23 mouse cellular contexts compared by ENCODE assay signal in the genomic region with DNA sequence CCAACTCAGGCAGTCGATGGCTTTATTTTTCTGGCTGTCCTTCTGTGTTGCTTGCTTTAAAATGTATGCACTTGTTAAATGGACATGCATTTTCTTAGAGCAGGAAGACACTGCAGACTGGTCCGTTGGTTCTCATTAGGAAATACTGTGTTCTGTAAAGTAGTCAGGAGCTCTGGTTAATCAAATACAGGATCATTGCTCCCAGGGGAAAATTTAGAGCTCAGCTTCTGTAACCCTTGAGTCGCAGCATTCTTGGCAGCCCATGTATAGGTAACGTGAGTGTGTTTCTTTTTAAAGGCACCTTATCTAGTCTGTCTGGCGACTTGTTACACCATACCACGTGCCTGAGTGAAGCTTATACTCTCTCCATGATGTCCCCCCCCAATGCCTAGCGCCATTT. TPM values are rescaled to one million over a fixed set of nuclear protein-coding genes. Genes with fewer than 3 reads are reported as not detected.
A peak's percentile ranks its signal among the peaks of the same experiment; 100 is the strongest.
DNase-seq lines count a peak whose midpoint lies in the region; ATAC-seq and TF ChIP-seq lines count a peak whose summit lies in the region.
"Had no signal": no experiment of that assay in that cellular context is flagged by ENCODE, and none has a peak within 500 bp of the region (broad histone marks: within the 10 kb centered on the region; RNA-seq: fewer than 3 reads in every experiment).

No protein-coding gene starts in this region.

- DNase-seq in heart, embryonic 10.5 days (ENCODE audit: low spot score), result no peak
- no peak for DNase-seq in heart, postnatal 25 days (ENCODE audit: low spot score)
- peak; percentile 38 for DNase-seq in hindbrain, postnatal 0 days (ENCODE audit: low spot score)
- DNase-seq in kidney, postnatal 0 days (ENCODE audit: low spot score), result no peak
- peak; percentile 27 for DNase-seq in midbrain, postnatal 0 days (ENCODE audit: low spot score)
- DNase-seq: adrenal gland, adult 2 months; adrenal gland, postnatal 25 days; B cell, adult 2 months; cerebellum, adult 18-20 months; cerebellum, adult 9-11 months; forebrain, postnatal 0 days; gastrocnemius, postnatal 14 days; heart, adult 2 months; heart, postnatal 36 days had no signal

- intact Hi-C loops in heart, postnatal 25 days (cut with DNase I), result no loop called here

- no peaks in the 10 kb centered on the region for H3K9me3 ChIP-seq in heart, embryonic 10.5 days
- no peaks in the 10 kb centered on the region for H3K9me3 ChIP-seq in hindbrain, postnatal 0 days (ENCODE audit: low read length)
- no peaks in the 10 kb centered on the region for H3K9me3 ChIP-seq in hindbrain, embryonic 12.5 days (replicated peaks)
- H3K9me3 ChIP-seq in kidney, postnatal 0 days (replicated peaks; ENCODE audit: low read length), result no peaks in the 10 kb centered on the region
- H3K9me3 ChIP-seq in kidney, embryonic 15.5 days (replicated peaks), result no peaks in the 10 kb centered on the region
- H3K9me3 ChIP-seq in midbrain, postnatal 0 days (ENCODE audit: low read length), result no peaks in the 10 kb centered on the region
- no peaks in the 10 kb centered on the region for H3K9me3 ChIP-seq in midbrain, embryonic 16.5 days (replicated peaks; ENCODE audit: control insufficient read depth, low read length, poor library complexity, severe bottlenecking)
- H3K9me3 ChIP-seq: embryonic facial prominence, embryonic 10.5 days; forebrain, embryonic 13.5 days; heart, embryonic 13.5 days had no signal

- peaks cover 39% of the 10 kb centered on the region for H3K4me1 ChIP-seq in heart, embryonic 10.5 days
- H3K4me1 ChIP-seq in hindbrain, postnatal 0 days (ENCODE audit: insufficient read depth, low read length), result no peaks in the 10 kb centered on the region; the same call in 1 of the 2 replicates
- peaks cover 17% of the 10 kb centered on the region; the same call in 1 of the 2 replicates for H3K4me1 ChIP-seq in hindbrain, embryonic 12.5 days
- 0 out of 2 replicates have a peak, but pooled peaks cover 6% of the 10 kb centered on the region for H3K4me1 ChIP-seq in kidney, postnatal 0 days (replicated peaks; ENCODE audit: insufficient read depth, low read length)
- H3K4me1 ChIP-seq in kidney, embryonic 15.5 days, result peaks cover 36% of the 10 kb centered on the region
- no peaks in the 10 kb centered on the region for H3K4me1 ChIP-seq in midbrain, postnatal 0 days (ENCODE audit: insufficient read depth, low read length)
- H3K4me1 ChIP-seq in midbrain, embryonic 16.5 days (ENCODE audit: control insufficient read depth, insufficient read depth, low read length), result peaks cover 3% of the 10 kb centered on the region; the same call in 1 of the 2 replicates
- H3K4me1 ChIP-seq: forebrain, embryonic 13.5 days had no signal

- ATAC-seq in hindbrain, postnatal 0 days, result no peak
- no peak for ATAC-seq in hindbrain, embryonic 12.5 days (ENCODE audit: low FRiP score)
- 0 out of 2 replicates have a peak, but pooled peaks have one; percentile 27 for ATAC-seq in kidney, postnatal 0 days (replicated peaks; ENCODE audit: low FRiP score, low read depth)
- no peak for ATAC-seq in kidney, embryonic 15.5 days (replicated peaks; ENCODE audit: low FRiP score)
- ATAC-seq in midbrain, postnatal 0 days (ENCODE audit: low FRiP score), result no peak
- no peak for ATAC-seq in midbrain, embryonic 16.5 days
- ATAC-seq: activated CD4-positive, CD25-positive, alpha-beta regulatory T cell, adult 4 months; CD4-positive, CD25-positive, alpha-beta regulatory T cell, adult 4 months; forebrain, embryonic 13.5 days; forebrain, postnatal 0 days; Patski had no signal

- no peaks in the 10 kb centered on the region for H3K27me3 ChIP-seq in heart, embryonic 10.5 days (ENCODE audit: insufficient read depth, poor library complexity, severe bottlenecking)
- no peaks in the 10 kb centered on the region for H3K27me3 ChIP-seq in hindbrain, postnatal 0 days (ENCODE audit: insufficient read depth, low read length)
- H3K27me3 ChIP-seq in hindbrain, embryonic 12.5 days, result no peaks in the 10 kb centered on the region
- no peaks in the 10 kb centered on the region for H3K27me3 ChIP-seq in kidney, postnatal 0 days (ENCODE audit: insufficient read depth, low read length)
- no peaks in the 10 kb centered on the region for H3K27me3 ChIP-seq in kidney, embryonic 15.5 days
- H3K27me3 ChIP-seq in midbrain, postnatal 0 days (ENCODE audit: insufficient read depth, low read length), result no peaks in the 10 kb centered on the region
- H3K27me3 ChIP-seq in midbrain, embryonic 16.5 days (ENCODE audit: control insufficient read depth, insufficient read depth, low read depth, low read length), result no peaks in the 10 kb centered on the region
- H3K27me3 ChIP-seq: forebrain, embryonic 13.5 days; heart, embryonic 13.5 days; Patski had no signal

- H3K36me3 ChIP-seq in heart, embryonic 10.5 days, result peaks cover 9% of the 10 kb centered on the region
- no peaks in the 10 kb centered on the region for H3K36me3 ChIP-seq in hindbrain, postnatal 0 days (ENCODE audit: insufficient read depth, low read length)
- no peaks in the 10 kb centered on the region for H3K36me3 ChIP-seq in hindbrain, embryonic 12.5 days
- peaks cover 22% of the 10 kb centered on the region for H3K36me3 ChIP-seq in kidney, postnatal 0 days (ENCODE audit: insufficient read depth, low read length)
- no peaks in the 10 kb centered on the region for H3K36me3 ChIP-seq in kidney, embryonic 15.5 days
- peaks cover 7% of the 10 kb centered on the region; the same call in 1 of the 2 replicates for H3K36me3 ChIP-seq in midbrain, postnatal 0 days (ENCODE audit: insufficient read depth, low read length)
- no peaks in the 10 kb centered on the region for H3K36me3 ChIP-seq in midbrain, embryonic 16.5 days (ENCODE audit: control insufficient read depth, insufficient read depth, low read length)

- no peak for TF ChIP-seq CTCF in hindbrain, postnatal 0 days (IDR thresholded peaks at IDR 0.05; ENCODE audit: low read depth)
- no peak for TF ChIP-seq CTCF in kidney, postnatal 0 days (IDR thresholded peaks at IDR 0.05; ENCODE audit: low read depth)
- TF ChIP-seq CTCF in midbrain, postnatal 0 days (IDR thresholded peaks at IDR 0.05), result no peak

- H3K4me3 ChIP-seq in heart, embryonic 10.5 days, result no peak overlapping the region
- no peak overlapping the region for H3K4me3 ChIP-seq in hindbrain, postnatal 0 days (ENCODE audit: low read length)
- no peak overlapping the region for H3K4me3 ChIP-seq in hindbrain, embryonic 12.5 days
- H3K4me3 ChIP-seq in kidney, postnatal 0 days (replicated peaks; ENCODE audit: low read depth, low read length), result no peak overlapping the region
- H3K4me3 ChIP-seq in kidney, embryonic 15.5 days (replicated peaks), result no peak overlapping the region
- no peak overlapping the region for H3K4me3 ChIP-seq in midbrain, postnatal 0 days (ENCODE audit: low read depth, low read length)
- no peak overlapping the region for H3K4me3 ChIP-seq in midbrain, embryonic 16.5 days (ENCODE audit: low read depth, low read length)
- H3K4me3 ChIP-seq: embryonic facial prominence, embryonic 10.5 days; forebrain, embryonic 13.5 days; heart, adult 2 months; heart, embryonic 13.5 days had no signal

- no peak overlapping the region for H3K4me2 ChIP-seq in hindbrain, postnatal 0 days (ENCODE audit: low read depth, low read length)
- H3K4me2 ChIP-seq in hindbrain, embryonic 12.5 days (replicated peaks), result no peak overlapping the region
- no peak overlapping the region for H3K4me2 ChIP-seq in kidney, postnatal 0 days (ENCODE audit: low read length)
- H3K4me2 ChIP-seq in kidney, embryonic 15.5 days, result no peak overlapping the region
- no peak overlapping the region for H3K4me2 ChIP-seq in midbrain, postnatal 0 days (ENCODE audit: low read depth, low read length, poor library complexity, severe bottlenecking)
- no peak overlapping the region for H3K4me2 ChIP-seq in midbrain, embryonic 16.5 days (ENCODE audit: low read length)
- H3K4me2 ChIP-seq: forebrain, embryonic 13.5 days; heart, embryonic 13.5 days had no signal

- 51% methylated on average over 7 of the region's 7 CpGs for WGBS in heart, embryonic 10.5 days
- WGBS in hindbrain, postnatal 0 days, result 77% methylated on average over 7 of the region's 7 CpGs
- 64% methylated on average over 7 of the region's 7 CpGs for WGBS in hindbrain, embryonic 12.5 days
- 56% methylated on average over 7 of the region's 7 CpGs for WGBS in kidney, postnatal 0 days
- 62% methylated on average over 7 of the region's 7 CpGs for WGBS in kidney, embryonic 15.5 days
- WGBS in midbrain, postnatal 0 days, result 75% methylated on average over 7 of the region's 7 CpGs
- WGBS in midbrain, embryonic 16.5 days, result 77% methylated on average over 7 of the region's 7 CpGs

- H3K9ac ChIP-seq in hindbrain, postnatal 0 days (replicated peaks; ENCODE audit: low read length), result no peak overlapping the region
- no peak overlapping the region for H3K9ac ChIP-seq in hindbrain, embryonic 12.5 days
- no peak overlapping the region for H3K9ac ChIP-seq in kidney, postnatal 0 days (ENCODE audit: low read depth, low read length)
- H3K9ac ChIP-seq in kidney, embryonic 15.5 days, result no peak overlapping the region
- no peak overlapping the region for H3K9ac ChIP-seq in midbrain, postnatal 0 days (replicated peaks; ENCODE audit: low read length, poor library complexity, severe bottlenecking)
- no peak overlapping the region for H3K9ac ChIP-seq in midbrain, embryonic 16.5 days (ENCODE audit: low read depth, low read length)
- H3K9ac ChIP-seq: forebrain, embryonic 13.5 days; forebrain, postnatal 0 days; heart, embryonic 13.5 days had no signal

- H3K27ac ChIP-seq in heart, embryonic 10.5 days, result peak overlapping the region; percentile 36; the same call in 1 of the 2 replicates
- H3K27ac ChIP-seq in hindbrain, postnatal 0 days, result no peak overlapping the region
- no peak overlapping the region for H3K27ac ChIP-seq in hindbrain, embryonic 12.5 days
- no peak overlapping the region for H3K27ac ChIP-seq in kidney, postnatal 0 days
- no peak overlapping the region for H3K27ac ChIP-seq in kidney, embryonic 15.5 days
- H3K27ac ChIP-seq in midbrain, postnatal 0 days (ENCODE audit: low read depth, low read length), result no peak overlapping the region
- no peak overlapping the region for H3K27ac ChIP-seq in midbrain, embryonic 16.5 days (ENCODE audit: low read length)
- H3K27ac ChIP-seq: embryonic facial prominence, embryonic 10.5 days; forebrain, embryonic 13.5 days; heart, adult 2 months had no signal

RNA-seq across cellular contexts. Expression of a gene that starts 28.9 kb away (rescaled TPM):
- polyA plus RNA-seq in heart, embryonic 10.5 days (2016; fragmentation: Nextera tagmentation; extraction: Ambion mirVana), result 17.9 and 25.8 TPM in 2 replicates
- 10 to 100 TPM; 24.7 to 26.8 TPM for total RNA-seq in heart, postnatal 25 days (2021)
- total RNA-seq in hindbrain, postnatal 0 days (2014; rRNA removed), result 25.3 and 25.7 TPM in 2 replicates
- polyA plus RNA-seq in hindbrain, postnatal 0 days (2015; fragmentation: Nextera tagmentation; extraction: Ambion mirVana), result 16.6 and 17.0 TPM in 2 replicates
- polyA plus RNA-seq in hindbrain, embryonic 12.5 days (2016; fragmentation: Nextera tagmentation; extraction: Ambion mirVana), result 17.9 and 19.2 TPM in 2 replicates
- 32.4 and 36.9 TPM in 2 replicates for polyA plus RNA-seq in kidney, postnatal 0 days (2015; fragmentation: Nextera tagmentation; extraction: Ambion mirVana)
- polyA plus RNA-seq in kidney, embryonic 15.5 days (2015; fragmentation: Nextera tagmentation; extraction: Ambion mirVana), result 18.8 and 20.4 TPM in 2 replicates
- total RNA-seq in midbrain, postnatal 0 days (2014; rRNA removed), result 27.5 and 28.9 TPM in 2 replicates
- polyA plus RNA-seq in midbrain, postnatal 0 days (2015; fragmentation: Nextera tagmentation; extraction: Ambion mirVana), result 11.2 and 13.0 TPM in 2 replicates
- 11.2 and 11.6 TPM in 2 replicates for polyA plus RNA-seq in midbrain, embryonic 16.5 days (2015; fragmentation: Nextera tagmentation; extraction: Ambion mirVana)

Comparison
In these comparisons a context has a peak if more than half of its experiments do, and no peak if none do; other contexts are left out.
1. DNase-seq: peak in hindbrain, postnatal 0 days (single experiment) and midbrain, postnatal 0 days (single experiment); none in heart, embryonic 10.5 days (single experiment), heart, postnatal 25 days (single experiment) and kidney, postnatal 0 days (single experiment).